Mouse (Mus musculus): Measurements from ENCODE around the gene Tpx2. TPM values are rescaled to one million over a fixed set of nuclear protein-coding genes. Genes with fewer than 3 reads are reported as not detected.

The Tpx2 gene
- polyA plus RNA-seq, 1 experiment, result 183 TPM

DNA sequence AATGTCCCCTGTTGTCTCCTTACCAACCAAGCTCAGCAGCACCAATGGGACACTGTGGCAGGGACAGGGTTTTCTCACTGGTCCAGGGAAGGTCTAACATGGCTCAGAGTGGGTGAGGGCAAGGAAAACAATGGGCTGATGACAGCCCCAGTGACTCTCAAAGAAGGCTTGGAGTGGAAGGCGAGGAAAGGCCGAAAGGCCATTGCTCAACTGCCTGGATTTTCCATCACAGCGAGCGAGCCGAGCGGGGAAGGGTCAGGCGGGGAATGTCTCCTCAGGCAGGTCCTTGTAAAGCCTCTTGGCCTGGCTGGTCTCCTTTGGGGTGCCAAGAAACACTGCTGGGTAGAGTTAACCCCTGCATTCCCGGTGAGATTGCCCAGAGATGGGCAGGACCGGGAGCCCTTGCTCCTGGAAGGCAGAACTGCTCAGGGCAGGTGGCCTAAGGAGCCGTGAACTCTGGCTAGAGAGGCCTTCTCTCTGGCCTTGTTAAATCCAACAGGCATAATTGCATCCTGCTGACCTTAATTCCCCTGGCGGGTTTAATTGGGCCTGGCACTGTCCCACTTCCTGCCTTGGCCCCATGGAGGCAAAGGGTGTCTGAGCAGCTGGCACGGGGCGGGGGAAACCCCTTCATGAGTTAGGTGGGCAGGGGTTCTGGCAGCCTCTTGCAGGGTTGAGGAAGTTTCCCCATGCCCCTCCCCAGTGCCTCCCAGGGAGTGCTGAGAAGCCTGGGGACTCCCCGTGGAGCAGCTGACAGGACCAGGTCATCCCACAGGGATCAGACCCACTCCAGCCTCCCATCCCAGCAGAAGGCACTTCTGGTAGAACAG is 59.6 kb downstream of the Tpx2 start:
- no peak overlapping the region for H3K27ac ChIP-seq (ENCODE audit: insufficient read depth, low read length)
- no peak for TF ChIP-seq EP300 (IDR thresholded peaks at IDR 0.05; ENCODE audit: insufficient read depth, low read depth, low read length)
- TF ChIP-seq POLR2A (IDR thresholded peaks at IDR 0.05; ENCODE audit: insufficient read depth, low read length), result no peak
- no peak for TF ChIP-seq CTCF (IDR thresholded peaks at IDR 0.05; ENCODE audit: low read depth, low read length)
- no peaks in the 10 kb centered on the region for H3K9me3 ChIP-seq (replicated peaks; ENCODE audit: control insufficient read depth, insufficient read depth, low read length, poor library complexity, severe bottlenecking)
- no peak overlapping the region for H3K9ac ChIP-seq (ENCODE audit: low read depth, poor library complexity, severe bottlenecking)
- no peaks in the 10 kb centered on the region for H3K36me3 ChIP-seq (ENCODE audit: control insufficient read depth, insufficient read depth, low read length, poor library complexity, severe bottlenecking)
- no peaks in the 10 kb centered on the region for H3K27me3 ChIP-seq (ENCODE audit: control insufficient read depth, insufficient read depth, low read length, poor library complexity, severe bottlenecking)
- H3K4me3 ChIP-seq (ENCODE audit: low read depth, low read length), result no peak overlapping the region
- H3K4me1 ChIP-seq (ENCODE audit: control insufficient read depth, insufficient read depth, low read length), result peaks cover 4% of the 10 kb centered on the region

DNA sequence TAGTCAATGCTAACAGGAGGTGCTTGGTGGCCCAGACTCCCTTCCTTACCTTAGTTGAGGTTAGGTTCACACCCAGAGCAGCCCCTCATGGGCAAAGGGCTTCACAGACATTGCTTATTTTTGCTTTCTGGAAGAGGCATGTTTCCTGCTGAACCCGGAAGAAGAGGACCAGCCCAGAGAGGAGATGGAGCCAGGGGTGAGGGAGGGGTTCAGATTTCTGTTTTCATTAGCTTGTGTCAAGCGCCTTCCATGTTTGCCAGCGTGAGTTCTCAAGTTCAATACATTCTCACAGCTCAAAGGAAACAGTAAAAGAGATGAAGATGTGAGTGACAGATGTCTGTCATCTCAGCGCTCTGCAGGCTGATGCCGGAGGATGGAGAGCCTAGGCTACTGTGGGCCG is 62.1 kb downstream of the Tpx2 start:
- no peaks in the 10 kb centered on the region for H3K27me3 ChIP-seq (ENCODE audit: control insufficient read depth, insufficient read depth, low read length, poor library complexity, severe bottlenecking)
- no peak overlapping the region for H3K4me3 ChIP-seq (ENCODE audit: low read depth, low read length)
- H3K4me1 ChIP-seq (ENCODE audit: control insufficient read depth, insufficient read depth, low read length), result peaks cover 4% of the 10 kb centered on the region

DNA sequence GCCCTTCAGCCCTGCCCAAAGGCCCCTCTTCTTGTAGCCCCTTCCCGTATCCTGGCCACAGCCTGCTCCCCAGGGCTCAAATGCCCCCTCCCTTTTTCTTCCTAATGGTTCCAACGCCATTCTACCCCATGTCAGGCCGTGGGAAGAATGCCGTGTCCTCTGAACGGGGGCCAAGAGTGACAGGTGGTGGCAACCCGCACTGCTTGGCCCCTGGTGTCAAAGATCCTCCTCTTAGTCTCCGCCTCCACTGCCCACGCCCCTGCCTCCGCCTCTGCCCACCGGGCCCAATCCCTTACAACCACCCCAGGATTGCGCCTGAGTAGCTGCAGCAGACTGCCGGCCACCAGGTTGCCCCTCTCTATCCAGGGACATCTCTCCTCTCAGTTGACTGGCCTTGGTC is 63.3 kb downstream of the Tpx2 start, which contains the start of gene Mylk2:
Gene Mylk2 (plus strand): TSS at position 322 of the 400 bp plus-strand sequence.
- no peaks in the 10 kb centered on the region for H3K27me3 ChIP-seq (ENCODE audit: control insufficient read depth, insufficient read depth, low read length, poor library complexity, severe bottlenecking)
- H3K4me1 ChIP-seq (ENCODE audit: control insufficient read depth, insufficient read depth, low read length), result no peaks in the 10 kb centered on the region
- H3K9me3 ChIP-seq (replicated peaks; ENCODE audit: control insufficient read depth, insufficient read depth, low read length, poor library complexity, severe bottlenecking), result no peaks in the 10 kb centered on the region
- H3K27ac ChIP-seq (ENCODE audit: insufficient read depth, low read length), result no peak within 1 kb of the TSS
- H3K36me3 ChIP-seq (ENCODE audit: control insufficient read depth, insufficient read depth, low read length, poor library complexity, severe bottlenecking), result no peaks in the 10 kb centered on the region
- H3K9ac ChIP-seq (ENCODE audit: low read depth, poor library complexity, severe bottlenecking), result no peak within 1 kb of the TSS
- TF ChIP-seq EP300 (IDR thresholded peaks at IDR 0.05; ENCODE audit: insufficient read depth, low read depth, low read length), result no peak
- TF ChIP-seq POLR2A (IDR thresholded peaks at IDR 0.05; ENCODE audit: insufficient read depth, low read length), result no peak
- TF ChIP-seq CTCF (IDR thresholded peaks at IDR 0.05; ENCODE audit: low read depth, low read length), result no peak
- H3K4me3 ChIP-seq (ENCODE audit: low read depth, low read length), result no peak within 1 kb of the TSS

More for the DNA sequence above, 62.1 kb downstream of the Tpx2 start:
- TF ChIP-seq CTCF (IDR thresholded peaks at IDR 0.05; ENCODE audit: low read depth, low read length), result no peak
- TF ChIP-seq POLR2A (IDR thresholded peaks at IDR 0.05; ENCODE audit: insufficient read depth, low read length), result no peak
- no peak for TF ChIP-seq EP300 (IDR thresholded peaks at IDR 0.05; ENCODE audit: insufficient read depth, low read depth, low read length)
- Histone ChIP-seq H3K27ac (ENCODE audit: insufficient read depth, low read length) (no peak overlapping the region), H3K9ac (ENCODE audit: low read depth, poor library complexity, severe bottlenecking) (no peak overlapping the region), H3K9me3 (replicated peaks; ENCODE audit: control insufficient read depth, insufficient read depth, low read length, poor library complexity, severe bottlenecking) (no peaks in the 10 kb centered on the region), H3K36me3 (ENCODE audit: control insufficient read depth, insufficient read depth, low read length, poor library complexity, severe bottlenecking) (no peaks in the 10 kb centered on the region)

DNA sequence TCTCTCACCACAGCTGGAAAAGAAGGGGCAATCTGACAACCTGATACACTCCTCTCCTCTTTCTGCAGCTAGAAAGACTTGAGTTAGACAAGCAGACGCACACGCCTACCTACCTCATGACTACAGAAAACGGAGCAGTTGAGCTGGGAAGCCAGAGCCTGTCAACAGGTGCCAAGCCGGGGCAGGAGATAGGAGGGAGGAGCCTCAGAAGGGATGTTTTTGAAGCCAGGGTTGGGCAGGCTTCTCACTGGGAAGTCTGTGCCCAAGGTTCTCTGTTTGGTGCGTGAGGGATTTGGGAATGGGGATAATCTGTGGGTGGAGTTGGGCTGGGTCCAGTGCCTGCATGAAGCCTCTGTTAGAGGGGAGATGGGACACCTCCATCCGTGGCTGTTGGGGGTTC is 63.7 kb downstream of the Tpx2 start:
- TF ChIP-seq CTCF (IDR thresholded peaks at IDR 0.05; ENCODE audit: low read depth, low read length) (no peak), EP300 (IDR thresholded peaks at IDR 0.05; ENCODE audit: insufficient read depth, low read depth, low read length) (no peak), POLR2A (IDR thresholded peaks at IDR 0.05; ENCODE audit: insufficient read depth, low read length) (no peak)
- no peaks in the 10 kb centered on the region for H3K27me3 ChIP-seq (ENCODE audit: control insufficient read depth, insufficient read depth, low read length, poor library complexity, severe bottlenecking)
- H3K36me3 ChIP-seq (ENCODE audit: control insufficient read depth, insufficient read depth, low read length, poor library complexity, severe bottlenecking), result no peaks in the 10 kb centered on the region
- H3K4me3 ChIP-seq (ENCODE audit: low read depth, low read length), result no peak overlapping the region
- no peak overlapping the region for H3K9ac ChIP-seq (ENCODE audit: low read depth, poor library complexity, severe bottlenecking)
- no peak overlapping the region for H3K27ac ChIP-seq (ENCODE audit: insufficient read depth, low read length)
- H3K9me3 ChIP-seq (replicated peaks; ENCODE audit: control insufficient read depth, insufficient read depth, low read length, poor library complexity, severe bottlenecking), result no peaks in the 10 kb centered on the region
- no peaks in the 10 kb centered on the region for H3K4me1 ChIP-seq (ENCODE audit: control insufficient read depth, insufficient read depth, low read length)

DNA sequence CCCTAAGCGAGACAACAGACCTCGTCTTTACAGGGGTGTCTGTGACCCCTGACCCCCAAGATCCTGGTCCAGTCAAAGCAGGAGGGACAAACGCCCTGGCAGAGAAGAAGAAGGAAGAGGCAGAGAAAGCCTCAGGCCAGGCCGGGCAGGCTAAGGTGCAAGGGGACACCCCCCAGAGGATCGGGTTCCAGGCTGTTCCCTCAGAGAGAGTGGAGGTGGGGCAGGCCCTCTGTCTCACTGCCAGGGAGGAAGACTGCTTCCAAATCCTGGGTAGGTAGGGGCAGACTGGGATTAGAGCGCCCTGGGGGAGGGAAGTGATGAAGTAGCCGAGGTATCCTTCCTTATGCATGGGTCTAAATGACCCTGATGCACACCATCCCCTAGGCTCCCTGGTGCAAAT is 65.7 kb downstream of the Tpx2 start:
- Histone ChIP-seq H3K36me3 (ENCODE audit: control insufficient read depth, insufficient read depth, low read length, poor library complexity, severe bottlenecking) (no peaks in the 10 kb centered on the region), H3K27ac (ENCODE audit: insufficient read depth, low read length) (no peak overlapping the region), H3K9ac (ENCODE audit: low read depth, poor library complexity, severe bottlenecking) (no peak overlapping the region), H3K4me3 (ENCODE audit: low read depth, low read length) (no peak overlapping the region), H3K27me3 (ENCODE audit: control insufficient read depth, insufficient read depth, low read length, poor library complexity, severe bottlenecking) (no peaks in the 10 kb centered on the region), H3K4me1 (ENCODE audit: control insufficient read depth, insufficient read depth, low read length) (no peaks in the 10 kb centered on the region), H3K9me3 (replicated peaks; ENCODE audit: control insufficient read depth, insufficient read depth, low read length, poor library complexity, severe bottlenecking) (no peaks in the 10 kb centered on the region)
- TF ChIP-seq EP300 (IDR thresholded peaks at IDR 0.05; ENCODE audit: insufficient read depth, low read depth, low read length) (no peak), POLR2A (IDR thresholded peaks at IDR 0.05; ENCODE audit: insufficient read depth, low read length) (no peak), CTCF (IDR thresholded peaks at IDR 0.05; ENCODE audit: low read depth, low read length) (no peak)
